Mouse (Mus musculus) intestine, postnatal 0 days (tissue): ENCODE data around the gene Padi4. TPM values are rescaled to one million over a fixed set of nuclear protein-coding genes. Genes with fewer than 3 reads are reported as not detected.

ENCODE experiments used
- ATAC-seq: fragments of 200-750 bp; cut with Nextera tagmentation; 2 replicates; pipeline ENCODE4 v1.8.0; 2017; ENCODE audit warnings: mild to moderate bottlenecking, moderate TSS enrichment, moderate library complexity
- H3K27ac ChIP-seq: fragments of 300-500 bp; sonication (generic); 2 replicates; pipeline ENCODE4 v1.5.1; 2014; ENCODE audit warnings: mild to moderate bottlenecking, low read depth, low read length, moderate library complexity
- H3K27me3 ChIP-seq: fragments of 300-500 bp; sonication (generic); replicated peaks from 2 replicates; pipeline ENCODE4 v1.6.1; 2014; ENCODE audit warnings: low read length, mixed read lengths; ENCODE audit not compliant: control insufficient read depth, insufficient read depth
- H3K36me3 ChIP-seq: fragments of 300-500 bp; sonication (generic); 2 replicates; pipeline ENCODE4 v1.6.1; 2014; ENCODE audit warnings: mild to moderate bottlenecking, moderate library complexity; ENCODE audit not compliant: control insufficient read depth, insufficient read depth
- H3K4me1 ChIP-seq: fragments of 300-500 bp; sonication (generic); replicated peaks from 2 replicates; pipeline ENCODE4 v1.6.1; 2014; ENCODE audit warnings: antibody characterized with exemption, low read length, mixed read lengths; ENCODE audit not compliant: control insufficient read depth, insufficient read depth
- H3K4me2 ChIP-seq: fragments of 300-500 bp; sonication (generic); replicated peaks from 2 replicates; pipeline ENCODE4 v1.6.1; 2014; ENCODE audit warnings: low read depth, mild to moderate bottlenecking, moderate library complexity
- H3K4me3 ChIP-seq: fragments of 300-500 bp; sonication (generic); 2 replicates; pipeline ENCODE4 v1.5.1; 2014; ENCODE audit warnings: low read depth, low read length
- H3K9ac ChIP-seq: fragments of 300-500 bp; sonication (generic); 2 replicates; pipeline ENCODE4 v1.6.1; 2014; ENCODE audit warnings: mild to moderate bottlenecking, low read depth, low read length
- H3K9me3 ChIP-seq: fragments of 300-500 bp; sonication (generic); 2 replicates; pipeline ENCODE4 v1.6.1; 2016; ENCODE audit warnings: mixed run types; ENCODE audit not compliant: control insufficient read depth
- CTCF ChIP-seq: sonication (generic); IDR thresholded peaks from 2 replicates; pipeline ENCODE4 v1.5.1; 2016; ENCODE audit warnings: low read depth, mild to moderate bottlenecking, control low read depth, antibody characterized with exemption, moderate library complexity
- WGBS: fragments of 180-500 bp; shearing (Covaris S2); extraction: QIAGEN DNeasy Blood & Tissue Kit; methylation state at CpG from one replicate; pipeline ENCODE4 v1.1.7; 2014; 5-methylcytosine and 5-hydroxymethylcytosine counted together
- polyA plus RNA-seq: library from polyadenylated mRNA; unstranded; fragments of >200 nt; fragmentation: Nextera tagmentation; extraction: Ambion mirVana; gene quantifications from 2 replicates; pipeline ENCODE4 v1.2.1, GENCODE M21; 2015

Gene Padi4
- polyA plus RNA-seq, 1 experiment from 2014 or later, result 5.5 TPM

DNA sequence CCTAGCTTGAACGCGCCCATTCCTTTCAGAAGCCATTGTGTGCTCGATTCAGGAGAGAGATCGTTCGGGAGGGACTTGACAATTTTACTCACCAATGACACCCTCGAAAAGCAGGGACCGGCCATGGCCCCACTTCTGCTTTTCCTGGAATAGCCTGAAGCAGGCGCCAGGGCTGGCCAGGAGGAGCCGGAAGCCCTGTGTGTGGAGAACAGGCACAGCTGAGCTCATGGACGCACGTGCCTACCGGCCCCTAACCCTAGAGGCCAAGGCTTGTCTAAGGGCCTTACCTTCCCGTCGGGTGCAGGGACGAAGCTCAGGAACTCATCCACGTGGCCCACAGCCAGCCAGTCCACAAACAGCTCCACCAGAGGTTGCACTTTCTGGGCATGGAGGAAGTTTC is 17.0 kb upstream of the Padi4 start:
- Histone ChIP-seq H3K36me3 (no peaks in the 10 kb centered on the region), H3K9ac (no peak overlapping the region), H3K4me1 (no peaks in the 10 kb centered on the region; the same call in 1 of the 2 replicates), H3K27ac (no peak overlapping the region), H3K27me3 (no peaks in the 10 kb centered on the region), H3K4me2 (no peak overlapping the region), H3K9me3 (no peaks in the 10 kb centered on the region), H3K4me3 (no peak overlapping the region)
- no peak for TF ChIP-seq CTCF
- WGBS, result 80% methylated on average over 16 of the region's 16 CpGs
- ATAC-seq, result no peak

DNA sequence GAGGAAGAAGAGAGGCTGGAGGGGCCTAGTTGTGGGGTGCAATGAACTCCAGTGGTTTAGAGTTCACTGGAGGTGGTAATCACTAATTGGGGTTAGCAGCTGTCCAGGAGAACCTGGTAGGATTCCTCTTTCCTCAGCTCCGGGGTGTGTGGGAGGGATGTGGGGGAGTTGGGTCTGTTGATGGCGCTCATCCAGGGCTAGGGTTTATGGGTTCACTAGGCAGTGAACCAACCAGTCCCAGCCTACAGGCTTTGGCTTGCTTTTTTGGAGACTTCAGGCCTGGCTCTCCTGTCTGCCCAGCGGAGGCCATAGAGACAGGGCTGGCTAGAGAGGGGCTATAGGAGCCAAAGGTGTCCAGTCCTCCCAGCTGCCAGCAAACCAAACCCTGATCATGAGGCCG is 15.9 kb upstream of the Padi4 start:
- Histone ChIP-seq H3K4me2 (no peak overlapping the region), H3K27me3 (no peaks in the 10 kb centered on the region), H3K27ac (no peak overlapping the region), H3K4me1 (no peaks in the 10 kb centered on the region; the same call in 1 of the 2 replicates), H3K9me3 (no peaks in the 10 kb centered on the region), H3K4me3 (no peak overlapping the region), H3K9ac (no peak overlapping the region), H3K36me3 (no peaks in the 10 kb centered on the region)
- no peak for ATAC-seq
- no peak for TF ChIP-seq CTCF
- 77% methylated on average over 4 of the region's 4 CpGs for WGBS

DNA sequence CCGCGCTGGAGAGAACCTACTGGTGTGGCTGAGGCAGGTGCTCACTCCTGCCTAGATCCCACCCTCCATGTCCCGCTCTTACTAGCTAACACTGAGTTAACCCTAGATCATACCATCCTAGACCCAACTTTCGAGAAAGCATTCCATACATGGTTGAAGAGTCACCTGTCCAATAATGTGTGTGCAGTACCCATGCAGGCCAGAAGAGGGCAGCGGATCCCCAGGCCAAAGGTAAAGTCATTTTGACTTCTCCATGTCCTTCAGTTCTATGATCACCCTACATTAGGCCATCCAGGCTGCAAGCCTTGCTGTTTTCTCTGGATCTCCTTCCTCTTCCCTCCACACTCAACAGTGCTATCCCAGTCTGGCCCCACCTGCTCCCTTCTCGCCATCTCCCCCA is 14.9 kb upstream of the Padi4 start:
- H3K4me3 ChIP-seq, result no peak overlapping the region
- WGBS, result 58% methylated on average over 6 of the region's 6 CpGs
- no peaks in the 10 kb centered on the region; the same call in 1 of the 2 replicates for H3K4me1 ChIP-seq
- TF ChIP-seq CTCF, result peak; percentile 98
- no peaks in the 10 kb centered on the region for H3K9me3 ChIP-seq
- H3K9ac ChIP-seq, result no peak overlapping the region
- no peak overlapping the region for H3K27ac ChIP-seq
- no peak for ATAC-seq
- H3K36me3 ChIP-seq, result no peaks in the 10 kb centered on the region
- H3K27me3 ChIP-seq, result no peaks in the 10 kb centered on the region
- H3K4me2 ChIP-seq, result no peak overlapping the region

DNA sequence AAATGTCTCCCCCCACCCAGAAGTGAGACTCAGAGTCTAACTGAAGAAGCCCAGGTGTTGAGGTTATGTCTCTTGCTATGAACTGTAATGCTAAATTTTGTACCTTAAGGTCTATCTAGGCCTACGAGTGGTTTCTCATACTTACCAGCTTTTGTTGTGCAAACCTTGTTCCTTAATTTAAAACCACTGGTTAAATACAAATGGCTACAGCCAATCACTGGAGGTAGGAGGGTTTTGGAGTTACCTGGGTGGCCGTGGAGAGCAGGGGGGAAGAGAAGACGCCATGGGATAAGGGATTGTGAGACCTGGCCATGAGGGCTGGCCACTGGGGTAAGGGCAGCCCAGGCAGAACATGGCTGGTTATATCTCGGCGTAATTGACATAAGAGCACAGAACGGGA is 14.2 kb upstream of the Padi4 start:
- Histone ChIP-seq H3K9me3 (no peaks in the 10 kb centered on the region), H3K27me3 (no peaks in the 10 kb centered on the region), H3K9ac (no peak overlapping the region), H3K27ac (no peak overlapping the region), H3K36me3 (no peaks in the 10 kb centered on the region), H3K4me2 (no peak overlapping the region), H3K4me3 (no peak overlapping the region), H3K4me1 (no peaks in the 10 kb centered on the region; the same call in 1 of the 2 replicates)
- no peak for TF ChIP-seq CTCF
- 88% methylated on average over 6 of the region's 6 CpGs for WGBS
- no peak for ATAC-seq

DNA sequence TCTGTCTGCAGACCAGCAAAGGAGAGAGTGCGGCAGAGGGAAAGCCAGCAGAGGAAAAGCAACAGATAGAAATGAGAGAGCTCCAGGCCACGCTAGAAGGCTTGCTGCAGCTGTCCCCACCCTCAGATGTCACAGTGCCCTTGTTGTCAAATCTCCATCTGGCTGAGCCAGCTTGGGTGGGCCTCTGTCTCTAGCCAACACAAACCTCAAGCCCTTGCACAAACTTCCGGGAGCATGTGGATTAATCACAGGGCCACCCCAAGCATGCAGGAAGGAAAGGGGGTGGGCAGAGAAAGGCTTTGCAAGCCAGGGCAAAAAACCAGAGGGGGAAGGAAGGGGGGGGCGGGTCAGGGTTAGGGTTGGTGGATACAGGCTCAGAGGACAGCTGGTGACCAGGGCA is 13.4 kb upstream of the Padi4 start:
- Histone ChIP-seq H3K27ac (no peak overlapping the region), H3K9me3 (no peaks in the 10 kb centered on the region), H3K36me3 (no peaks in the 10 kb centered on the region), H3K4me1 (no peaks in the 10 kb centered on the region; the same call in 1 of the 2 replicates), H3K4me2 (no peak overlapping the region), H3K27me3 (no peaks in the 10 kb centered on the region), H3K4me3 (no peak overlapping the region), H3K9ac (no peak overlapping the region)
- TF ChIP-seq CTCF, result no peak
- ATAC-seq, result no peak
- 61% methylated on average over 4 of the region's 4 CpGs for WGBS

DNA sequence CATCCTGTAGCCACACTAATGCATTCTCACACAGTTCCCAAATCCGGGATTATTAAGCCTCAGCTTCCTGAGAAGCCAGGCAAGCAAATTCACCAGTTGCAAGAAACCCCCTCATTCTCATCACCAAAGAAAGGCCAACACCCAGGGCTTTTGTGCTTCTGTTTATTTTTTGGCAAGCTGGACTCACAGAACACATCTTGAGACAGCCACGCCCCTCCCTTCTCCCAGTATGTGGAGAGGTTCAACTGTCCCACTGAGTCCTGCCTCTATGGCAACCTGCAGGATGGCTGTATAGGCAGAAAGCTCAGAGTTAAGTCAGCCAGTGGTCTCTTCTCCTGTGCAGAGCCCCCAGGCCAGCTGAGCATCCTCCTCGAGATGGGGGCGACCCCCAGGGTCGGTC is 11.2 kb upstream of the Padi4 start:
- Histone ChIP-seq H3K27me3 (no peaks in the 10 kb centered on the region), H3K9ac (no peak overlapping the region), H3K4me1 (no peaks in the 10 kb centered on the region; the same call in 1 of the 2 replicates), H3K9me3 (no peaks in the 10 kb centered on the region), H3K4me3 (no peak overlapping the region), H3K4me2 (no peak overlapping the region), H3K27ac (no peak overlapping the region), H3K36me3 (no peaks in the 10 kb centered on the region)
- ATAC-seq, result no peak
- WGBS, result 86% methylated on average over 5 of the region's 5 CpGs
- TF ChIP-seq CTCF, result no peak
